In the genomic region with DNA sequence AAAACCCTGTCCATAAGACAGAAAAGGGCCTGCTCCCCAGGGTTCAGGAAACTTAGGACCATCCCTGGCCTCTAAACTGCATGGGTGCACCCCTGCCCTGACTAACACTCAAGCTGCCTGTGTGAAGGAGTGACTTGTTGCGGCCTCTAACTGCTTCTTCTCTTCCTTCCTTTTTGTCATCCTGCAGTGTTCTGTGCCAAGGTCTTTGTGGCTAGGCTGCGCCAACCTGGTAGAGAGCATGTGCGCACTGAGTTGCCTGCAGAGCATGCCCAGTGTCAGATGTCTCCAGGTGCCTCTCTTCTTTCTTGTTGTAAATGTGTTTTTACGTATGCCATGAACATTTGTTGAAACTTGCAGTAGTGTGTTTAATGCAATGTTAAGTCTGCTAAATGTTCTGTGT, we compare ENCODE assay signal across 12 mouse cellular contexts. TPM values are rescaled to one million over a fixed set of nuclear protein-coding genes. Genes with fewer than 3 reads are reported as not detected.
DNase-seq lines count a peak whose midpoint lies in the region; ATAC-seq lines count a peak whose summit lies in the region.
"Had no signal": no experiment of that assay in that cellular context is flagged by ENCODE, and none has a peak within 500 bp of the region (broad histone marks: within the 10 kb centered on the region; RNA-seq: fewer than 3 reads in every experiment).

No protein-coding gene starts in this region.

- DNase-seq in kidney, adult 18-20 months: no peak
- peak; percentile 27 for DNase-seq in T-cell, adult 2 months (ENCODE audit: low spot score)
- DNase-seq in cerebellum, adult 11-12 months: peak; percentile 73
- DNase-seq in naive thymus-derived CD4-positive, alpha-beta T cell, adult 2 months (ENCODE audit: low read depth): peak; percentile 39
- DNase-seq in urinary bladder, adult 18-20 months (ENCODE audit: low spot score in 2 of 2): no peak
- DNase-seq in gastrocnemius, postnatal 14 days: no peak

- H3K9me3 ChIP-seq in kidney, embryonic 16.5 days (ENCODE audit: low read length): no peaks in the 10 kb centered on the region
- H3K9me3 ChIP-seq in forebrain, embryonic 12.5 days: no peaks in the 10 kb centered on the region

- 76% methylated on average over 4 of the region's 4 CpGs for WGBS in kidney, embryonic 16.5 days
- WGBS in forebrain, embryonic 12.5 days: 87% methylated on average over 4 of the region's 4 CpGs

- no peak overlapping the region for H3K4me2 ChIP-seq in kidney, embryonic 16.5 days (replicated peaks; ENCODE audit: low read depth, low read length)
- H3K4me2 ChIP-seq in forebrain, embryonic 12.5 days: no peak overlapping the region

- no peak overlapping the region for H3K4me3 ChIP-seq in kidney, embryonic 16.5 days (ENCODE audit: low read length)
- H3K4me3 ChIP-seq in forebrain, embryonic 12.5 days (replicated peaks): no peak overlapping the region
- H3K4me3 ChIP-seq: erythroblast, embryonic 14.5 days; myocyte had no signal

- peak overlapping the region; percentile 38; the same call in 1 of the 2 replicates for H3K27ac ChIP-seq in kidney, embryonic 16.5 days (ENCODE audit: low read length)
- no peak overlapping the region for H3K27ac ChIP-seq in forebrain, embryonic 12.5 days
- H3K27ac ChIP-seq: macrophage had no signal

- H3K4me1 ChIP-seq in kidney, embryonic 16.5 days (ENCODE audit: insufficient read depth, low read length): peaks cover 43% of the 10 kb centered on the region
- H3K4me1 ChIP-seq in forebrain, embryonic 12.5 days: peaks cover 27% of the 10 kb centered on the region

- H3K36me3 ChIP-seq in kidney, embryonic 16.5 days (ENCODE audit: insufficient read depth, low read length): no peaks in the 10 kb centered on the region
- no peaks in the 10 kb centered on the region for H3K36me3 ChIP-seq in forebrain, embryonic 12.5 days (replicated peaks)

- H3K27me3 ChIP-seq in kidney, embryonic 16.5 days (ENCODE audit: insufficient read depth, low read length): no peaks in the 10 kb centered on the region
- H3K27me3 ChIP-seq in forebrain, embryonic 12.5 days: no peaks in the 10 kb centered on the region

- no peak overlapping the region for H3K9ac ChIP-seq in kidney, embryonic 16.5 days (replicated peaks; ENCODE audit: low read length)
- H3K9ac ChIP-seq in forebrain, embryonic 12.5 days: no peak overlapping the region

- intact Hi-C loops in gastrocnemius, postnatal 14 days (cut with DNase I; ENCODE audit: low total_unique reads): no loop called here

- ATAC-seq in kidney, embryonic 16.5 days (ENCODE audit: low FRiP score, low TSS enrichment): no peak
- ATAC-seq in forebrain, embryonic 12.5 days (ENCODE audit: low FRiP score): no peak
- ATAC-seq: inflammation-experienced regulatory T-cells, adult 6 months had no signal

RNA-seq across cellular contexts. Expression of a gene that starts 37.5 kb away (rescaled TPM):
- polyA plus RNA-seq in kidney, embryonic 16.5 days (2015; fragmentation: Nextera tagmentation; extraction: Ambion mirVana): 91.3 and 95.2 TPM in 2 replicates
- total RNA-seq in gastrocnemius, postnatal 14 days (2021): 10 to 100 TPM; 53.3 to 53.6 TPM
- 111 and 114 TPM in 2 replicates for polyA plus RNA-seq in forebrain, embryonic 12.5 days (2016; fragmentation: Nextera tagmentation; extraction: Ambion mirVana)

Comparison
In these comparisons a context has a peak if more than half of its experiments do, and no peak if none do; other contexts are left out.
1. DNase-seq: peak in T-cell, adult 2 months (single experiment), cerebellum, adult 11-12 months (single experiment) and naive thymus-derived CD4-positive, alpha-beta T cell, adult 2 months (single experiment); none in kidney, adult 18-20 months (single experiment), urinary bladder, adult 18-20 months (0 of 2) and gastrocnemius, postnatal 14 days (single experiment).